Mouse (Mus musculus) heart, adult 2 months (tissue): ENCODE measurements around the gene Atxn10.

Experiments
- CTCF ChIP-seq: fragments of 200-600 bp; IDR thresholded peaks from 2 replicates; pipeline ENCODE4 v1.8.1; 2022; ENCODE audit warnings: antibody characterized with exemption, mild to moderate bottlenecking, moderate library complexity
- POLR2A ChIP-seq: fragments of 200-500 bp; IDR thresholded peaks from 2 replicates; pipeline ENCODE4 v1.6.1; 2011; ENCODE audit warnings: mild to moderate bottlenecking, low read depth, low read length, control low read depth; ENCODE audit not compliant: insufficient read depth

- TF ChIP-seq POLR2A (no peak), CTCF (no peak)
These were observed 8.2 kb upstream of the Atxn10 start for GRCm38 (mm10) chr15:85327808-85328207.
